Mouse (Mus musculus) heart, postnatal 14 days (tissue): ENCODE data around the gene Lnx2. TPM values are rescaled to one million over a fixed set of nuclear protein-coding genes. Genes with fewer than 3 reads are reported as not detected.

ENCODE experiments used
- DNase-seq, 2 experiments: peaks; one replicate each; pipeline ENCODE4 v3.0.0; 2021 to 2022
- intact Hi-C: fragments of 180-260 bp; cut with DNase I; formaldehyde crosslinking; loops from one replicate; pipeline ENCODE4 v1.15.1; 2025
- total RNA-seq, 2 experiments: library from RNA; stranded (reverse); gene quantifications; 2 replicates each; pipeline ENCODE4 v1.2.3; 2021

The Lnx2 gene
- total RNA-seq, 2 experiments from 2014 or later: 15.7 to 16.5 TPM

- no peak for DNase-seq
- intact Hi-C loops: loop anchor here (5.0 kb wide), 1 partner anchor 96 kb away; no protein-coding TSS in a partner anchor
Observed at GRCm38 (mm10) chr5:147078110-147078900, 1.9 kb upstream of the Lnx2 start.

DNA sequence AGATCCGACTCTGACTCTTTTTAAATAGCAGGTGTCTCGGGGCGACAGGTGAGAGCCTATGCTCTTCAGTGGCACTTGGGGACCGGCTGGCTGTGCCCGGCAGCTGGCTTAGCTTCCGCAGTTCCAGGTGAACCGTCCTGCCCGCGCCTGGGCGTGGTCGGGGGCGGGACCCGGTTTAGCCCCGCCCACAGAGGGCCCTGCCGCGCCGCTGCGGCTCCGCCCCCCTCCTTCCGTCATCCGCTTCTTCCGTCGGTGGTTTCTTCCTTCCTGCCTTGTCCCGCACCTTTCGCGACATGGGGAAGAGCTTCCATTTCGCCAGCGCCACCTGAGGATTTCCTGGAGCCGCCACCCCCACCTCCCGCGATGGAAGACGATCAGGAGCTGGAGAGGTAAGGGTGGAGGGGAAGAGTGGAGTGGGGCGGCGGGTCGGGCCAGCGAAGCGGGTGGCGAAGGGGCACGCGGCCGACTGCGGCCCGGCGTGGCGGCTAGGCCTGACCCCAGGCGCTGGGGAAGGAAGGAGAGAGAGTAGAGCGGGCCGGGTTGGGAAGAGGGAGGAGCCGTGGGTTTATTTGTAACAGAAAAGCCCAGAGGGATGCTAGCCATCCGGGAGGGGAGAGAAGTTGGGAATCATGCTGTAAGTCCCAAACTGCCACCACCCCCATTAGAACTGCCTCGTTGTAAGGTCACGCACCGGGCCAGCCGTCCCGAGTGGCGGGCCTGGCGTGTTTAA is 1.1 kb upstream of the Lnx2 start:
- DNase-seq: peak; percentile 95
- intact Hi-C loops: loop anchor here (5.0 kb wide), 1 partner anchor 95 kb away; no protein-coding TSS in a partner anchor

DNA sequence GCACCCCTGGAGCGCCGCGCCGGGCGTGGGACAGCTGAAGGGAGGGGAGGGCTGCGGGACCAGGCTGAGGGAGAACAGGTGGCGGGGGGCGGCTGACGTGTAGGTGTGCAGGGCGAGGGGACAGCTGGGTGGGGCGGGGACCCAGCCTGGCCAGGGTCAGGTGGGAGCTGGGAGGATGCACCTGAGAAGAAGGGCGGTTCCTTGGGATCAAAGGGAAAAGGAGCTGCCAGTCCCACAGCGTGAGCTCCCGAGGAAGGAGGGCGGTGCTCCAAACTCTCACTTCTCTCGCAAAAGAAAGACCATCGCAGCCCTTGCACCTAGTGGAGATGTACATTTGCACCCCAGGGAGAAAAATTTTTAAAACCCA is 396 bp upstream of the Lnx2 start, which contains the start of gene Polr1d:
Polr1d (plus strand) TSS at position 252 of the 367 bp plus-strand sequence.
- DNase-seq: no peak
- intact Hi-C loops: loop anchor here (5.0 kb wide), 1 partner anchor 94 kb away; no protein-coding TSS in a partner anchor

- DNase-seq: peak in 1 of 2 experiments; percentile 66
- intact Hi-C loops: loop anchor here (2.0 to 5.0 kb wide), 2 partner anchors 39 to 93 kb away; no protein-coding TSS in a partner anchor
Observed at GRCm38 (mm10) chr5:147075103-147076025, 1.0 kb downstream of the Lnx2 start.

DNA sequence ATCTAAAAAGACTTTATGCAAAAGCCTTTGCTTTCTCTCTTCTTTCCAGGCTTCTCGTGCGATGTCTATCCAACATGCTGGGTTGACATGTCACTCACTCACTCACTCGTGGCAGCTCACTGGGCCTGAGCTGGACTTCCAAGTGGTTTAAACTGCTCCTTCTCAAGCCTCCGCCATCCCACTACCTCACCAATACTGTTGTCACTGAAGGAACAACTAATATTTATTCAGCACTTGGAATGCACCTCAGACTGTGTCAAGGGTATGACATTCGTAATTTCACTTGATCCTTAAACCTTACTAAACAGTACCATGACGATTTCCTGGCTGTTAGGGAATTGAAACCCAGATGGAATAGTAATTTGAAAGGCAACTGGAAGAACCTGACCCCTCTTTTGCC is 2.6 kb downstream of the Lnx2 start:
- no peak for DNase-seq
- intact Hi-C loops: loop anchor here (2.0 kb wide), 1 partner anchor 37 kb away; no protein-coding TSS in a partner anchor

DNA sequence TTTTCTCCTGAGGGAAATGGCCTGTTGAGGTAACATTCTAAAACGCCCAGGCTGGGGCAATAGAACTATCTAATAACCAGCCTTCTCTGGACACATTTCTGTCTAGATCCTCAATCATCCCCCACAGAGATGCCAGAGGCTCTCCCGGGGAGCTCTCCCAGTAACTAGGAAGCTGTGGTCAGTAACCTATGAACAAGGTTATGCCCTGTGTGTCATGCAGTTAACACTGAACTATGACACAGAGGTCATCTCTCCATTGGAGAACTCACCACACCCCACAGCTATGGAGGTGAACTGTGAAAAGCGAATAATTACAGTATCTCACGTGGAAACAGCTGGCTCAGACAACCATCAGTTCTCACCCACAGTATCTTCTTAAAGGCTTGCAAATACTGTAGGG is 4.5 kb downstream of the Lnx2 start:
- intact Hi-C loops: no loop called here
- no peak for DNase-seq

- DNase-seq: peak in 1 of 2 experiments; percentile 32
- intact Hi-C loops: no loop called here
Observed at GRCm38 (mm10) chr5:147070791-147071516, 5.4 kb downstream of the Lnx2 start.

DNA sequence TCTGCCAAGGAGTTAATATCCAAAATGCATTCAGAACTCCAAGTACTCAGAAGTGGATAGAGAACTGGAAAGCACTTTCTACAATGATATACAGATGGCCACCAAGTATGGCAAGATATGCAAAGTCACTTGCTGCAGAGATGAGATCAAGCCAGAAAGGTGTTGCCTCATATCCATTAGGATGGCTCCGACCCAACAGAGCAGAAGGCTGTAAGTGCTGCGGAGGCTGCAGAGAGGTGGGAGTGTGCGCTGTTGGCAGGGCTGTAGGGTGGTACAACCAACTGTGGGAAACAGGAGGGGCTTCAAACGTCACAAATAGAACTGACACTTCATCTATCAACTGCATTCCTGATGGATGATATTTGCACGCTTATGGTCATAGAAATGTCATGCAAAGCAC is 7.5 kb downstream of the Lnx2 start:
- intact Hi-C loops: no loop called here
- no peak for DNase-seq

DNA sequence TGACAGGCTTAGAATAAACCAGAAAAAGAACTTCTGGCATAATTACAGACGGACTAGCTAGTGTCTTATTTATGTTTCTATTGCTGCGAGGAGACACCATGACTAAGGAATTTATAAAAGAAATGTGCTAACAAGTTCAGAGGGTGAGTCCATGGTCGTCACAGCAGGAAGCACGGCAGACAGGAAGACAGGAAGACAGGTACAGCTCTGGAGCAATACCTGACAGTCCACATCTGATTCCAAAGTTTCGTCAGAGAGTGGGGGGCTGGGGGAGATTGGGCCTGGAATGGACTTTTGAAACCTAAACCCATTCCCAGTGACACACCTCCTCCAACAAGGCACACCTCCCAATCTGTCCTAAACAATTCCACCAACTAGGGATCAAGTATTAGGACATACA is 9.4 kb downstream of the Lnx2 start:
- intact Hi-C loops: no loop called here
- DNase-seq: no peak

GRCm38 (mm10) chr5:147066129-147066528 is 10.3 kb downstream of the Lnx2 start:
- no peak for DNase-seq
- intact Hi-C loops: no loop called here

GRCm38 (mm10) chr5:147063215-147063661 is 13.1 kb downstream of the Lnx2 start:
- intact Hi-C loops: no loop called here
- DNase-seq: no peak

DNA sequence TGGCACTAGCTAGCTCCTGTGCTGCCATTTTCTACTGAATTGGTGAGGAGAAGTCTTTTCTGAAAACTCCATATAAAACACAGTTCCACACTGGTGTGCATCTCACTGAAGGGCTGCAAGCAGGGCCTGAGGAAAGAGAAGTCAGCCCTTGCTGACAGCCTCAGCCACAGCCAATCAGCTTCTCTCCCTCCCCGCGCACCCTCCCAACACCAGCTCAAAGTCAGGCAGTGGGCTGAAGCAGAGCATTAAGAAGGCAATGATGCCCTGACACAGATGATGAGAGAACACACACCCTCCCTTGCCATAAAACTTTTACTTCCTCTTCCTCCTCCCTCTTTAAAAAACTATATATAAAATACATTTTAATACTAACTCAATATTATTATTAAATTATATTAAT is 16.4 kb downstream of the Lnx2 start:
- DNase-seq: no peak
- intact Hi-C loops: no loop called here

- intact Hi-C loops: no loop called here
- DNase-seq: no peak
Observed at GRCm38 (mm10) chr5:147059319-147059718, 17.1 kb downstream of the Lnx2 start.

GRCm38 (mm10) chr5:147058661-147059060 is 17.7 kb downstream of the Lnx2 start:
- intact Hi-C loops: no loop called here
- no peak for DNase-seq

DNA sequence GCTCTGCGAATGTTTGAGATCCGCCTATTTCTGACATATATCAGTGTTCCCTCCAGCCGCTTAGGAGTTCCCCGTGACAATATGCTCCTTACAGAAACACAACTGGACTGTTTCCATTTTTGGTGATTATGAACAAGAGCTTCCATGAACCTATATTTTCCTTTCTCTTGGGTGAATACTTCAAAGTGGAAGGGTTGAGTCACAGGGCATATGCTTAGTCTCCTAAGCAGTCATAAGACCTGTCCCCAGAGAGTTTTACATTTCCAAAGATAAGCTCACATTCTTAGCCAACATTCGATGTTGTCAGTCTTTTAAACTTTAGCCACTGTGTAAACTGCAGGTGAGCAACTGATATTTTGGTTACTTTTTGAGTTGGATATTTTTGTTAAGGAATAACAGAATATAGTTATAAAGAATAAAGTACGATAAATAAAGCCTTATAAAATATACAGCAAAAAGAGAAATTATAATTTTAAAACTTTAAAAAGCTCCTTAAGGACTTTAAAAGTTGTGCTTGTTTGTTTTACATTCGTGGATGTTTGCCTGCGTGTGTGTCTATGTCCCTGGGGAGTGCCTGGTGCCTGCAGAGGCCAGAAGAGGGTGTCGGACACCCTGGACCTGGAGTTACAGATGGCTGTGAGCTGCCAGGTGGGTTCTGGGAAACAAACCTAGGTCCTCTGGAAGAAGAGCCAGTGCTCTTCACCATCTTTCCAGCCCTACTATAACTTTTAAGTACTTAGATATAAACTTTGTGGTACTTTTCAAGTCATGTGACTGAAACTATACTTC is 18.6 kb downstream of the Lnx2 start:
- no peak for DNase-seq
- intact Hi-C loops: no loop called here

- intact Hi-C loops: no loop called here
- no peak for DNase-seq
Observed at GRCm38 (mm10) chr5:147056712-147057290, 19.6 kb downstream of the Lnx2 start.

- DNase-seq: no peak
- intact Hi-C loops: no loop called here
Observed at GRCm38 (mm10) chr5:147055572-147056245, 20.7 kb downstream of the Lnx2 start.

GRCm38 (mm10) chr5:147054747-147055270 is 21.6 kb downstream of the Lnx2 start:
- no peak for DNase-seq
- intact Hi-C loops: no loop called here
